13 mouse cellular contexts compared by ENCODE assay signal in the genomic region with DNA sequence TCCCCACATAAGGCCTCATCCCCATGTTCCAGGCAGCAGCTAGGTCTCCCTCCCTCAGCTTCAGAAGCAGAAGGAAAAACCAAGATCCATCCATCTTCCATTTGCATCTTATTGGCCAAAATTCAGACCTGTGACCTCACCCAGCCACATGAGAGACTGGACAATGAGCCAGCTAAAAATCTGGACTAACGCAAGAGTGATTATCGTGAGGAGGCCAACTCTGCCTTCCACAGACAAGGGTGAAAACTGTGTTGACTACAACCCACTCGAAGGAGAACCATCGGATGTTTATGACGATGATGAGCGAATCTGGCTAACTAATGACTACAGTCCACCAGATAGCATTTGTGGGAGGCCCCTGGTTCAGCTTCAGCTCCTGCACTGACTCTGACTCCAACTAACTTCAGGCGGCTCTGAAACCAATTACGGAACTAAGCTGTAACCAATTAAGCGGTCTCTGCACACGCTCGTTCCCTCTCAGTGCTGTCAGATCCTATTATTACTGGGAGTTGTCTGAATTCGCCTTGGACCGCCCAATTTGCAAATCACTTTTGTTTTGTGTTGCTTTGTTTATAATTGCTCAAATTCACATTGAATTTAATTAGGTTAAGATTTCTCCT. TPM values are rescaled to one million over a fixed set of nuclear protein-coding genes. Genes with fewer than 3 reads are reported as not detected.
DNase-seq lines count a peak whose midpoint lies in the region; ATAC-seq lines count a peak whose summit lies in the region.
"Had no signal": no experiment of that assay in that cellular context is flagged by ENCODE, and none has a peak within 500 bp of the region (broad histone marks: within the 10 kb centered on the region; RNA-seq: fewer than 3 reads in every experiment).

No protein-coding gene starts in this region.

- no peak for ATAC-seq in kidney, embryonic 15.5 days (replicated peaks; ENCODE audit: low FRiP score)
- ATAC-seq in forebrain, embryonic 13.5 days = no peak
- no peak for ATAC-seq in limb, embryonic 12.5 days (ENCODE audit: insufficient number of reproducible peaks, insufficient read depth, low FRiP score, low TSS enrichment, low read depth)

- H3K27me3 ChIP-seq in kidney, embryonic 15.5 days = no peaks in the 10 kb centered on the region
- H3K27me3 ChIP-seq in forebrain, embryonic 13.5 days = no peaks in the 10 kb centered on the region
- H3K27me3 ChIP-seq in limb, embryonic 12.5 days = no peaks in the 10 kb centered on the region

- peaks cover 61% of the 10 kb centered on the region for H3K4me1 ChIP-seq in kidney, embryonic 15.5 days
- H3K4me1 ChIP-seq in forebrain, embryonic 13.5 days = peaks cover 47% of the 10 kb centered on the region
- peaks cover 60% of the 10 kb centered on the region for H3K4me1 ChIP-seq in limb, embryonic 12.5 days (replicated peaks)

- WGBS in kidney, embryonic 15.5 days = 74% methylated on average over 13 of the region's 13 CpGs
- 42% methylated on average over 13 of the region's 13 CpGs for WGBS in forebrain, embryonic 13.5 days
- WGBS in limb, embryonic 12.5 days = 22% methylated on average over 13 of the region's 13 CpGs

- no peaks in the 10 kb centered on the region for H3K9me3 ChIP-seq in kidney, embryonic 15.5 days (replicated peaks)
- H3K9me3 ChIP-seq in forebrain, embryonic 13.5 days (replicated peaks) = no peaks in the 10 kb centered on the region
- no peaks in the 10 kb centered on the region for H3K9me3 ChIP-seq in limb, embryonic 12.5 days

- DNase-seq in kidney, postnatal 10 days = no peak
- DNase-seq in embryo, embryonic 10.5 days (ENCODE audit: low spot score) = peak; percentile 68
- DNase-seq in urinary bladder, postnatal 10 days (ENCODE audit: low spot score) = no peak
- DNase-seq in adrenal gland, postnatal 25 days = no peak
- DNase-seq in spleen, adult 18-20 months = no peak
- DNase-seq: cerebellum, postnatal 25 days; gastrocnemius, postnatal 25 days; right cerebral cortex, postnatal 4 days; thymus, postnatal 14 days had no signal

- H3K4me2 ChIP-seq in kidney, embryonic 15.5 days = no peak overlapping the region
- H3K4me2 ChIP-seq in forebrain, embryonic 13.5 days = no peak overlapping the region
- H3K4me2 ChIP-seq in limb, embryonic 12.5 days = no peak overlapping the region

- H3K9ac ChIP-seq in kidney, embryonic 15.5 days = no peak overlapping the region
- H3K9ac ChIP-seq in forebrain, embryonic 13.5 days = no peak overlapping the region
- no peak overlapping the region for H3K9ac ChIP-seq in limb, embryonic 12.5 days (replicated peaks)

- peaks cover 7% of the 10 kb centered on the region for H3K36me3 ChIP-seq in kidney, embryonic 15.5 days
- peaks cover 13% of the 10 kb centered on the region for H3K36me3 ChIP-seq in forebrain, embryonic 13.5 days (ENCODE audit: poor library complexity, severe bottlenecking)
- H3K36me3 ChIP-seq in limb, embryonic 12.5 days = peaks cover 19% of the 10 kb centered on the region

- H3K27ac ChIP-seq in kidney, embryonic 15.5 days = peak overlapping the region; percentile 97
- H3K27ac ChIP-seq in forebrain, embryonic 13.5 days = peak overlapping the region; percentile 99
- peak overlapping the region; percentile 100 for H3K27ac ChIP-seq in limb, embryonic 12.5 days

- H3K4me3 ChIP-seq in kidney, embryonic 15.5 days (replicated peaks) = no peak overlapping the region
- H3K4me3 ChIP-seq in forebrain, embryonic 13.5 days = no peak overlapping the region
- H3K4me3 ChIP-seq in limb, embryonic 12.5 days (replicated peaks) = no peak overlapping the region

RNA-seq across cellular contexts. Expression of a gene that starts 1.9 kb away (rescaled TPM):
- 141 and 161 TPM in 2 replicates for polyA plus RNA-seq in kidney, embryonic 15.5 days (2015; fragmentation: Nextera tagmentation; extraction: Ambion mirVana)
- 56.9 and 57.1 TPM in 2 replicates for polyA plus RNA-seq in forebrain, embryonic 13.5 days (2015; fragmentation: Nextera tagmentation; extraction: Ambion mirVana)
- polyA plus RNA-seq in limb, embryonic 12.5 days (2016; fragmentation: Nextera tagmentation; extraction: Ambion mirVana) = 198 and 239 TPM in 2 replicates
- total RNA-seq in adrenal gland, postnatal 25 days (2021) = 3.5 and 4.2 TPM in 2 replicates

RNA-seq across cellular contexts. Expression of a gene that starts 10.9 kb away (rescaled TPM):
- polyA plus RNA-seq in kidney, embryonic 15.5 days (2015; fragmentation: Nextera tagmentation; extraction: Ambion mirVana) = 54.1 and 63.6 TPM in 2 replicates
- polyA plus RNA-seq in forebrain, embryonic 13.5 days (2015; fragmentation: Nextera tagmentation; extraction: Ambion mirVana) = 91.2 and 96.8 TPM in 2 replicates
- polyA plus RNA-seq in limb, embryonic 12.5 days (2016; fragmentation: Nextera tagmentation; extraction: Ambion mirVana) = 85.0 and 93.7 TPM in 2 replicates
- total RNA-seq in adrenal gland, postnatal 25 days (2021) = 21.6 and 23.9 TPM in 2 replicates

RNA-seq across cellular contexts. Expression of a gene that starts 21.6 kb away (rescaled TPM):
- polyA plus RNA-seq in kidney, embryonic 15.5 days (2015; fragmentation: Nextera tagmentation; extraction: Ambion mirVana) = 42.6 and 45.2 TPM in 2 replicates
- 43.4 and 48.2 TPM in 2 replicates for polyA plus RNA-seq in forebrain, embryonic 13.5 days (2015; fragmentation: Nextera tagmentation; extraction: Ambion mirVana)
- polyA plus RNA-seq in limb, embryonic 12.5 days (2016; fragmentation: Nextera tagmentation; extraction: Ambion mirVana) = 37.5 and 38.5 TPM in 2 replicates
- total RNA-seq in adrenal gland, postnatal 25 days (2021) = 13.8 and 19.9 TPM in 2 replicates

RNA-seq across cellular contexts. Expression of a gene that starts 29.4 kb away (rescaled TPM):
- 0.30 and 1.1 TPM in 2 replicates for polyA plus RNA-seq in kidney, embryonic 15.5 days (2015; fragmentation: Nextera tagmentation; extraction: Ambion mirVana)
- polyA plus RNA-seq in forebrain, embryonic 13.5 days (2015; fragmentation: Nextera tagmentation; extraction: Ambion mirVana) = 10.1 and 12.2 TPM in 2 replicates
- 0.63 and 0.69 TPM in 2 replicates for polyA plus RNA-seq in limb, embryonic 12.5 days (2016; fragmentation: Nextera tagmentation; extraction: Ambion mirVana)
- total RNA-seq in adrenal gland, postnatal 25 days (2021) = 1.2 and 2.4 TPM in 2 replicates
- total RNA-seq: liver, adult 2 months had no signal
- polyA plus RNA-seq: liver, adult 2 months had no signal
